Mouse (Mus musculus) liver, adult 2 months (tissue): ENCODE data around the gene Fam213a.

Source experiments
- CTCF ChIP-seq: fragments of 200-500 bp; IDR thresholded peaks from 2 replicates; pipeline ENCODE4 v1.5.1; 2011; ENCODE audit warnings: low read depth, low read length, control low read depth
- POLR2A ChIP-seq: fragments of 200-500 bp; IDR thresholded peaks from 2 replicates; pipeline ENCODE4 v1.6.1; 2011; ENCODE audit warnings: low read length, control low read depth; ENCODE audit not compliant: insufficient read depth; ENCODE audit errors: extremely low read depth

DNA sequence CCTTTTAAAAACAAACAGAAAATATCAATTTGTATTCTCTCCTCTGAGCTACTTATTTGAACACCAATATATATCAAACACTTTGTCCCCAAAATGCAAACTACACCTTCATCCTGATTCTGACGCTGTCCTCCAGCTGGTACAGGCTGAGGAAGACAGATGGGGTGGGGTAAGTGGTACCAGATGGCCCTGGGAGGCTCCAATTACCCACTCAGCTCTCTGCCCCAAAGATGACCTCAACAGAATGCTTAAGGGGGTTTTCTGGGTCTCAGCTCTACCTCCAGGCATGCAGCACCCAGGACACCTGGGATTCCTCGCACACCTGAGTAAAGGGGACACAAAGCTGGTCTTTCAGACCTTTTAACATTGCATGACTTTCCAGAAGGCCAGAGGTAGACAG lies 60.9 kb downstream of the Fam213a start:
- no peak for TF ChIP-seq POLR2A
- no peak for TF ChIP-seq CTCF
